Mouse (Mus musculus) hindbrain, embryonic 16.5 days (tissue): ENCODE results near the gene Tmem92. TPM values are rescaled to one million over a fixed set of nuclear protein-coding genes. Genes with fewer than 3 reads are reported as not detected.

ENCODE experiments used
- ATAC-seq: fragments of 200-750 bp; cut with Nextera tagmentation; 2 replicates; pipeline ENCODE4 v1.8.0; 2017; ENCODE audit warnings: moderate TSS enrichment, moderate library complexity
- H3K27ac ChIP-seq: fragments of 300-500 bp; sonication (generic); 2 replicates; pipeline ENCODE4 v1.5.1; 2014; ENCODE audit warnings: low read depth, mild to moderate bottlenecking, control low read depth, low read length, moderate library complexity
- H3K27me3 ChIP-seq: fragments of 300-500 bp; sonication (generic); replicated peaks from 2 replicates; pipeline ENCODE4 v1.6.1; 2014; ENCODE audit warnings: low read length; ENCODE audit not compliant: control insufficient read depth, insufficient read depth
- H3K36me3 ChIP-seq: fragments of 300-500 bp; sonication (generic); 2 replicates; pipeline ENCODE4 v1.6.1; 2014; ENCODE audit warnings: mild to moderate bottlenecking, low read length, moderate library complexity, mixed read lengths; ENCODE audit not compliant: control insufficient read depth, insufficient read depth
- H3K4me1 ChIP-seq: fragments of 300-500 bp; sonication (generic); 2 replicates; pipeline ENCODE4 v1.6.1; 2014; ENCODE audit warnings: low read depth, low read length; ENCODE audit not compliant: control insufficient read depth, insufficient read depth
- H3K4me2 ChIP-seq: fragments of 300-500 bp; sonication (generic); 2 replicates; pipeline ENCODE4 v1.6.1; 2014; ENCODE audit warnings: mild to moderate bottlenecking, low read length, control low read depth, moderate library complexity
- H3K4me3 ChIP-seq: fragments of 300-500 bp; sonication (generic); 2 replicates; pipeline ENCODE4 v1.5.1; 2014; ENCODE audit warnings: mild to moderate bottlenecking, low read length, control low read depth, moderate library complexity
- H3K9ac ChIP-seq: fragments of 300-500 bp; sonication (generic); 2 replicates; pipeline ENCODE4 v1.6.1; 2014; ENCODE audit warnings: low read depth, mild to moderate bottlenecking, control low read depth, low read length, moderate library complexity
- H3K9me3 ChIP-seq: fragments of 300-500 bp; sonication (generic); 2 replicates; pipeline ENCODE4 v1.6.1; 2014; ENCODE audit warnings: mild to moderate bottlenecking, low read length, moderate library complexity; ENCODE audit not compliant: control insufficient read depth
- WGBS: fragments of 180-500 bp; shearing (Covaris S2); extraction: QIAGEN DNeasy Blood & Tissue Kit; methylation state at CpG from one replicate; pipeline ENCODE4 v1.1.7; 2014; 5-methylcytosine and 5-hydroxymethylcytosine counted together
- polyA plus RNA-seq: library from polyadenylated mRNA; unstranded; fragments of >200 nt; fragmentation: Nextera tagmentation; extraction: Ambion mirVana; gene quantifications from 2 replicates; pipeline ENCODE4 v1.2.1, GENCODE M21; 2015

The Tmem92 gene
- polyA plus RNA-seq, 1 experiment from 2014 or later, result not detected

DNA sequence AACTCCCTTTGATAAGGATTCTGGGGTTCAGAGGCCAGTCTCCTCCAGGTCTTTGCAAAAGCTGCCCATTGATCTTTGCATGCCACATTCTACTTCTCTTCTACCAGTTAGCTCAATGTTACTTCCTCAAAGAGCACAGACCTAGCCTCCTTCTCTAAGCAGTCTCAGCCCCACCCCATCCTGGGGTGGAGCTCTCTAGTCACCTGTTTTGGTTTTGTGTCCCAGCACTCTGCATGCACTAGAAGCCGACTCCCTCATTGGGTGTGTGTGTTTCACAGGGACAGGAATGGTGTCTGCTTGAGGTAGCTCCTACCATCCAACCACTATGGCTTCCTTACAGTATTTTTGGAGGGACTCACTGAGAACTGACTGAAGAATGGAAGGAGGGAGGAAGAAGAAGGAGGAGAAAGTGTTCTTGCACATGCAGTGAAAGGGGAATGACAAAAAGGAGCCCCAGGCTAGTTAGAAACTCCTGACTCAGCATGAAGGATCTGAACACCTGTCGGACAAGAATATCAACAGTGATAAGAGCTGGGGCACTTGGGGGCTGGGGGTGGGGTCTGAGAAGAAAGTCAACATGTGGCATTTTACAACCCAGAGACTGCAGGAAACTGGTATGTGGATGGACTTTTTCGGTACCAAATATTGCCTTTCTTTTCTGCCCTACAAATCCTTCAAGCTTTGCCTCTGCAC lies 10.0 kb downstream of the Tmem92 start:
- no peak for ATAC-seq
- no peaks in the 10 kb centered on the region for H3K27me3 ChIP-seq
- H3K4me1 ChIP-seq, result no peaks in the 10 kb centered on the region
- no peaks in the 10 kb centered on the region for H3K36me3 ChIP-seq
- no peaks in the 10 kb centered on the region for H3K9me3 ChIP-seq
- H3K4me3 ChIP-seq, result no peak overlapping the region
- whole genome bisulfite sequencing, result 85% methylated on average over 3 of the region's 3 CpGs
- H3K27ac ChIP-seq, result no peak overlapping the region
- no peak overlapping the region for H3K9ac ChIP-seq
- no peak overlapping the region for H3K4me2 ChIP-seq

DNA sequence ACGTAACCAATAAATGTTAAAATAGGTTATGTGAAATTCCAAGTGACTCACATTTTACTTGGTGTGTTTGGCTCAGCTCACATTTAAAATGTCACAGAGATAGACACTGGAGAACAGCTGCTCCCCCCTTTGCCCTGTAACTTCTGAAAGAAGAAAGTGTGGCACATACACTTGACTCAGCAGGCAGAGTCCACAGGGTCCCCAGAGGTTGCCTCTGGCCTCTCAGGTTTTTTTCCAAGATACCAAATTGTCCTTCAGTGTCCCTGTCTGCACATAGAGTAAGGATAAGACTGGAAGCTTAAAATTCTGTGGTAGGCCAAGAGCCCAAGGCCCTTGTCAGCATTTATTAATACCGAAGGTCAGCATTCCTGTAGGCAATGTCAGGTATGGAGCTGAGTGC lies 15.3 kb downstream of the Tmem92 start:
- Histone ChIP-seq H3K27me3 (no peaks in the 10 kb centered on the region), H3K9ac (no peak overlapping the region), H3K27ac (no peak overlapping the region), H3K4me3 (no peak overlapping the region), H3K9me3 (no peaks in the 10 kb centered on the region), H3K4me2 (no peak overlapping the region), H3K36me3 (no peaks in the 10 kb centered on the region), H3K4me1 (no peaks in the 10 kb centered on the region)
- 95% methylated on average over 2 of the region's 2 CpGs for WGBS
- no peak for ATAC-seq

DNA sequence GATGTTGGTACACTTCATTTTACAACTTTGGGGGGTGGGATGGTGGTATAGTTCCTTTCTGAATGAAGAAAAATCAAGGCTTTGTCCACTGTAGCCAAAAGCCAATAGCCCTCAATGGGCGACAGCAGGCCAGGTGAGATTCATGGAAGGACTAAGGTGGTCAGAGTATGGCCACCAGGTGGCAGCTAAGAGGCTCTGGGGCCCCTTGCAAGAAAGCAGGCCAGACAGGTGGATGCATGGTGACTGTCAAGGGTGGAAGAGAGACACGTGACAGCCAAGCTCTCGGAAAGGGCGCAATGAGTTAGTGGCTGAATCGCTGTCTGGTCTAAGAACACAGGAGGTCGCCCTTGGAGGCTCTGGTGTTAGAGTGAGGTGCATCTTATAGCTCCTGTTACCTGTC lies 19.7 kb downstream of the Tmem92 start:
- 40% methylated on average over 6 of the region's 6 CpGs for WGBS
- Histone ChIP-seq H3K27me3 (no peaks in the 10 kb centered on the region), H3K27ac (no peak overlapping the region), H3K4me2 (no peak overlapping the region), H3K4me1 (no peaks in the 10 kb centered on the region), H3K9me3 (no peaks in the 10 kb centered on the region), H3K36me3 (no peaks in the 10 kb centered on the region), H3K9ac (no peak overlapping the region), H3K4me3 (no peak overlapping the region)
- ATAC-seq, result no peak

DNA sequence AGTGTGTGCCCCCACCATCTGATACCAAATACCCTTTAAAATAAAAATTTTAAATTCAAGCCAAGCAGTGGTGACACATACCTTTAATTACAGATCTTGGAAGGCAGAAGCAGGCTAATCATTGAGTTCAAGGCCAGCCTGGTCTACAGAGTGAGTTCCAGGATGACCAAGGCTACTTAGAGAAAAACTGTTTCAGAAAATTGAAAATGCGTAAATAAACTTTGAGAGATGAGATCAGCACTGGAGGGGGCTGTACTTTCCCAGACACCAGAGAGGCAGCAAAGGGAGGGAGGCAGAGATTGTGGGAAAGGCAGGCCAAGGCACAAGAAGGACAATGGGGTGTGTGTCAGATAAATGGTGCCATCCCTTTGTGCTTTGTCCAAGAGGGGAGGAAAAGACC lies 20.2 kb downstream of the Tmem92 start:
- Histone ChIP-seq H3K36me3 (no peaks in the 10 kb centered on the region), H3K27me3 (no peaks in the 10 kb centered on the region), H3K4me3 (no peak overlapping the region), H3K9me3 (no peaks in the 10 kb centered on the region), H3K9ac (no peak overlapping the region), H3K4me2 (no peak overlapping the region), H3K27ac (no peak overlapping the region), H3K4me1 (no peaks in the 10 kb centered on the region)
- no peak for ATAC-seq
- 88% methylated on average over 1 of the region's 1 CpGs for WGBS

DNA sequence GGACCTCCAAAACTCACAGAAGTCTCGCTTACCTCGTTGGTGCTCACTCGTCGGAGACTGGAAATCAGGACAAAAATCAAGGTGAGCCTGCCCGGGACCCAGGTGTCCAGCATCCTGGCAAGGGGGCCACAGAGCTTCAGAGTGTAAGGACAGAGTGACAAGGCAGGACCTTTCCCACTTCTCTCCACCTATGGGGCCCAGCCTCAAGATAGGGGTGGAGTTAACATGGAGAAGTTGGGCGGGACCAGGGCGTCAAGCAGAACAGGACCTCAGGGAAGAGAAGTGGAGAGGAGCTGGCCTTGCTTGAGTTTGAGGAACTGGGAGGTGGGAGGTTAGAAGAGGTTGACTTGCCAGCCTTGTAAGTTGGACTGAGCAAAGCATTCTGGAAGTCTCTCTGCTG lies 21.7 kb downstream of the Tmem92 start:
- H3K27me3 ChIP-seq, result no peaks in the 10 kb centered on the region

DNA sequence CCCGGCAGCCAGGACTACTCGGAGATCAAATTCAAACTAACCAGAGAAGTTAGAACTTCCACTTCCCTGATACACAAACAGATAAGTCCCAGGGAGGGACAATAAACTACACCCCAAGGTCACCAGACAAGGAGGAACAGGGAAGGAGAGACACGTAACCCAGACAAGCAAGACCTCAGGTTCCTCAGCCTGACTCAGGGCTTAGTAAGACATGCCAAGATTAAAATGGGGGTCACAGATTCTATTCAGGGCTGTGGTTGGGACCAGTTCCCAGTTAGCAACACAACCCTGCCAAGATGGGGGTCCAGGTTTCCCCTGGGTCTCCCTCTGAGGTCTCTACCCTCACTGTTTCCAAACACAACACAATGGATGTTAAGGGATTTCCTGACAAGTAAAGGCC lies 22.1 kb downstream of the Tmem92 start:
- no peak for ATAC-seq
- Histone ChIP-seq H3K27me3 (no peaks in the 10 kb centered on the region), H3K4me1 (no peaks in the 10 kb centered on the region), H3K36me3 (no peaks in the 10 kb centered on the region), H3K9ac (no peak overlapping the region), H3K9me3 (no peaks in the 10 kb centered on the region), H3K27ac (no peak overlapping the region), H3K4me3 (no peak overlapping the region), H3K4me2 (no peak overlapping the region)
- 83% methylated on average over 3 of the region's 3 CpGs for WGBS

More for the DNA sequence above, 21.7 kb downstream of the Tmem92 start:
- ATAC-seq, result no peak
- 81% methylated on average over 7 of the region's 7 CpGs for WGBS
- Histone ChIP-seq H3K4me2 (no peak overlapping the region), H3K27ac (no peak overlapping the region), H3K9me3 (no peaks in the 10 kb centered on the region), H3K36me3 (no peaks in the 10 kb centered on the region), H3K4me3 (no peak overlapping the region), H3K4me1 (no peaks in the 10 kb centered on the region), H3K9ac (no peak overlapping the region)

DNA sequence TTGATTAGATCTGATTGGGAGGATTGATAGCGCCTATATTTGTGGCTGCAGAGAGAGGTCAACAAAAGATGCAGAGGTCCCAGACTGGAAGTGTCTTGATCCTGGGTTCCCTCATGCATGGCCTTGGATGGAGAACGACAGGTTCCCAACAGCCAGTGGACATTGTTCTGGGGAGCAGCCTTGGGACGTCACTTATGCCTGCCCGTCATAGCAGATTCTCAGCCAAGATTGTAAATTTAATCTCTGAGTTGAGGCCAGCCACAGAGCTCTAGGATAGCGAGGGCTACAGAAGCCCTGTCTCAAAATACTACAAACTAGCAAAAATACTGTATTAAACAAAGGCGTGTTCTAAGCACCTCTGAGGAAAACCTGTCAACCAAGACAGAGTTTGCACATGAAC lies 22.6 kb downstream of the Tmem92 start:
- H3K4me1 ChIP-seq, result no peaks in the 10 kb centered on the region
- no peaks in the 10 kb centered on the region for H3K9me3 ChIP-seq
- H3K4me3 ChIP-seq, result no peak overlapping the region
- no peak for ATAC-seq
- 85% methylated on average over 6 of the region's 6 CpGs for WGBS
- no peaks in the 10 kb centered on the region for H3K27me3 ChIP-seq
- no peak overlapping the region for H3K27ac ChIP-seq
- H3K4me2 ChIP-seq, result no peak overlapping the region
- H3K9ac ChIP-seq, result no peak overlapping the region
- no peaks in the 10 kb centered on the region for H3K36me3 ChIP-seq

DNA sequence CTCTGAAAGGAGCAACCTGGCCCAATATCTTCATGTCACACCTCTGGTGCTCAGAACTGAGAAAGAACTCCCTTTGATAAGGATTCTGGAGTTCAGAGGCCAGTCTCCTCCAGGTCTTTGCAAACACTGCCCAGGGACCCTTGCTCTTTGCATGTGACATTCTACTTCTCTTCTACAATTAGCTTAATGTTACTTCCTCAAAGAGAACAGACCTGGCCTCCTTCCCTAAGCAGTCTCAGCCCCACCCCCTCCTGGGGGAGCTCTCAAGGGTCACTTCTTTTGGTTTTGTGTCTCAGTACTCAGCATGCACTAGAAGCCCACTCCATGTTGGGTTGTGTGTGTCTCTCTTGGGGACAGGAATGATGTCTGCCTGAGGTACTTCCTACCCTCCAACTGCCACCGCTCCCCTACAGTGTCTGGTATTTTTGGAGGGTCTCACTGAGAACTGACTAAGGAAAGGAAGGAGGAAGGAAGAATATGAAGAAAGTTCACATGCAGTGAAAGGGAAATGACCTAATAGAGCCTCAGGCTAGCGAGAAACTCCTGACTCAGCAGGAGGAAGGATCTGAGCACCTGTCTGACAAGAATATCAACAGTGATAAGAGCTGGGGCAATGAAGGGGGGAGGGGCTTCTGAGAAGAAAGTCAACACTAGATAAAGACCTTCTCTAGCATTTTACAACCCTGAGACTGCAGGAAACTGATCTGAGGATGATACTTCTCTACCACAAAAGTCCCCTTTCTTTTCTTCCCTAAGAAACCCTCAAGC lies 29.4 kb downstream of the Tmem92 start:
- Histone ChIP-seq H3K36me3 (no peaks in the 10 kb centered on the region), H3K4me1 (no peaks in the 10 kb centered on the region), H3K4me2 (no peak overlapping the region), H3K9ac (no peak overlapping the region), H3K4me3 (no peak overlapping the region), H3K27me3 (no peaks in the 10 kb centered on the region), H3K9me3 (no peaks in the 10 kb centered on the region), H3K27ac (no peak overlapping the region)
- no peak for ATAC-seq
- 75% methylated on average over 2 of the region's 2 CpGs for WGBS

DNA sequence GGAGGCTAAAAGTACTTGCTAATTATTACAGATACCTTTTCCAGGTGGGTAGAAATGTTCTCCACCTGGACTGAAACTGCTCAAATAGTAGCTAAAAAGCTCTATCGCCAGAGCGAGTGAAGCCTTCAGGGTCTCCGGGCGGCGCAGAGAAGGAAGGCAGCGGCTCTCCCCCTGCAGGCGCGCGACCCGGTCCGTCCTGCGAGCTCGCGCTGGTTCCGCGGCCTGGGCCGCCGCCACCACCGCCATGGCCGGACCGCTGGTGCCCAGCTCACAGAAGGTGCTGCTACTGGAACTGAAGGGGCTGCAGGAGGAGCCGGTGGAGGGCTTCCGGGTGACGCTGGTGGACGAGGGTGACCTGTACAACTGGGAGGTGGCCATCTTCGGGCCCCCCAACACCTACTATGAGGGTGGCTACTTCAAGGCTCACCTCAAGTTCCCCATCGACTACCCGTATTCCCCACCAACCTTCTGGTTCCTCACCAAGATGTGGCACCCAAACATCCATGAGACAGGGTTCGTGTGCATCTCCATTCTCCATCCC lies 40.7 kb downstream of the Tmem92 start, which contains the start of gene Cdc34b:
Gene Cdc34b (plus strand): TSS at position 51 of the 541 bp plus-strand sequence.
- H3K27me3 ChIP-seq, result no peaks in the 10 kb centered on the region
- WGBS, result 77% methylated on average over 26 of the region's 29 CpGs
- H3K4me1 ChIP-seq, result no peaks in the 10 kb centered on the region
- H3K36me3 ChIP-seq, result no peaks in the 10 kb centered on the region
- H3K9me3 ChIP-seq, result no peaks in the 10 kb centered on the region
- H3K4me3 ChIP-seq, result no peak within 1 kb of the TSS
- ATAC-seq, result no peak
- H3K9ac ChIP-seq, result no peak within 1 kb of the TSS
- no peak within 1 kb of the TSS for H3K27ac ChIP-seq
- H3K4me2 ChIP-seq, result no peak within 1 kb of the TSS
